Mouse (Mus musculus): ENCODE measurements around the gene Gm49325.

- TF ChIP-seq CTCF (IDR thresholded peaks at IDR 0.05; ENCODE audit: low read depth, low read length) (no peak), GATA1 (IDR thresholded peaks at IDR 0.05; ENCODE audit: borderline replicate concordance, low read length) (no peak), GATA2 (IDR thresholded peaks at IDR 0.05; ENCODE audit: borderline replicate concordance, low read depth, low read length) (no peak)
These were observed 3.0 kb upstream of the Gm49325 start for GRCm38 (mm10) chr10:77603021-77603420.

Measured in G1E (cell line).